Mouse (Mus musculus): ENCODE results near the gene Spg11.
"Not testable (repeated sequence)": the region's sequence is repeated elsewhere in the genome, so short reads cannot be mapped to it uniquely, and the experiment has no call there.

Gene Spg11

DNA sequence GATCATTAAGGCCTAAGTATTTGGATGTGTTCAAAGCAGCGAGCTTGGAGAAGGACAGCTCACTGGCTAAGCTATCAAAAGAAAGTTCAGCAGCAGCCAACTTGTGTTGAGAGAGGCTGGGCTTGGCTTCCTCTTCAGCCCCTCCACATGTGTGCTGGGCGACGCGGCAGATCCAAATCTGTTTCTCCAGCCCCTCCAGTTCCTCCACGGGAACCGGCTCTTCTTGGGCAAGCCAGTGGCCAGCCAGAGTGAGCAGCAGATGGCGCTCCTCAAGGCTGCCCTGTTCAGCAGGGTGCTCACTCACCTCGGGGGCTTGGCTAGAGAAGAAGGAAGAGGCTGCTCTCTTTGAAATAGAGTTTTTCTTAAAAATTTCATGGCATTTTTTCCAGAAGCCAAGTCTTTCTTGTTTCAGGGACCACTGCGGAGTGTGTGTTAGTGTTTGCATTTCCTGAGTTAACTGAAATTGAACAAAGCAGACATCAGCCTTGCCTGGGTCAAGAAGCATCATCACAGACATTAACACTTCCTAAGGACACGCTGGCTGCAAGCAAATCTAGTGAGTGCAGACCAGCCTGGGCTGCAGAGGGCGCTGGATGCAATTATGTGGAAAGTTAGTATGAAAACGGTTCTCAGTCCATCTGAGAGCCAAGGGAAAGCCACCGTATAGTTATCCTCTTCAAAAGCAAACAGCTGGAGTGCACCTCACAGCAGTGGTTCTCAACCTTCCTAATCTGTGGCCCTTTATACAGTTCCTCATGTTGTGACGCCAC, 52.8 kb downstream of the Spg11 start:
- DNase-seq (ENCODE audit: low spot score) = no peak

DNA sequence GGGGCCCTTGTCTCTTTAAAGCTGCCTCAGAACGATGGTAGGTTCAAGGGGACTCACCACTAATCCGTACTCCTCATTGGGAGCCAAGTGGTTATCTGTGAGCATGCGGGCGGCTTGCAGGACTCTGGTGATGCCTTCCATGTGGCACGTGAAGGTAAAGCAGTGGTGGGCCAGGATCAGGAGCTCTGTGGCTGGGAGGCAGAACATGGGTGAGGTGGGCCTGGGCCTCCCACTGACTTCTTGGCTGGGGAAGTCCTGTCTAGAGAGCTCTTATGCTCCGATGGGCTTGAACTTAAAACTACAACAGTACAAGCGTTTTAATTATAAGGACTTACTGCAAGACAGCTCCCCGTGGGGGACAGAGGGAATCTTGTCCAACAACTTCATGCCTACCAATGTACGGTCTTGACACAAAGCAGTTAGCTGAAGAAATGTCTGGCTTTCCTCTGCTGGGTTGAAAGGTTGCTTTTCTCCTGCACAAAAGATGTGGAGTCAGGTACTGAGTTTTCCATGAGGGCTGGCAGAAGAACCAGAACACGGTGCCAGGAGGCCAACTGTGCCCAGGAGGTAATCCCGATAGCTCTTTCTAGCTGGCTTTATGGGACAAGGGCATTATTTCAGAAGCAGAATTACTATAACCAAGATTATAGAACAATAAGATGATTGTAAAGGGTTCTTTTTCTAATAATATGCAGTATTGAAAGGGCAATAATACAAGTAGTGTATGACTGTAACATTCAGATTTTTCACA, 58.6 kb downstream of the Spg11 start:
- DNase-seq (ENCODE audit: low spot score) = no peak

DNA sequence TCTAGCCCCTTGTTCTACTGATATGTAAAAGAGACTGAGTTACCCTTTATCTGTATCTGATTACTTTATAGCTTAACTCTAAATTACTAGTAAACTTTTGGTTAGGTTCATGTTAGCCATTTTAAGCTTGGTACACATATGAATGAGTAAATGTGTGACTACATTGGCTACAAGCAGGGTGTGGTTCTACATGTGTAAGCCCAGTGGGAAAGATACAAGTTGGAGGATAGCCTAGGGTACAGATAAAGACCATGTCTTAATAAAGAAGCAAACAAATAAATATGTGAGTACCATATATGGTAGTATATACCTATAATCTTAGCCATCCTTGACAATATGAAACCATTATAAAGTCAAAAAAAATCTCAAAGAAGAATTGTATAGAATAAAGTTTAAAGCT, 74.3 kb downstream of the Spg11 start:
- DNase-seq (ENCODE audit: low spot score) = no peak

DNA sequence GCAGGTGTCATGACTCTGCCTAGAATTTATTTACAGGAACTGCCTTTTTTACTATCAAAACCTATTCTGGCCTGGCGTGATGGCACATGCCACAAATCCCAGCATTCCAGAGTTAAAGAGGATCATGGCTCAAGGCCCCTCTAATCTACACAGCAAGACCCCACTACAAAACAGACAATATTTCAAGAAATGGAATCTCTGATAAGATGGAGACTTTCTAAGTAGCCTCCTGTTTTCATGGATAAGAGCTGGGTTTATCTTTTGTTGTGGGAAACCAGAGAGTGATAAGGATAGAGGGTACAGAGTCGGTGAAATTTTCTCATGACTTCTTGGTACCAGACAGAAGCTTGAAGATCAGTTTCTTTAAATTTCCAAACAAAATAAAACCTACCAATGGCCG, 82.1 kb downstream of the Spg11 start:
- no peak for DNase-seq (ENCODE audit: low spot score)

DNA sequence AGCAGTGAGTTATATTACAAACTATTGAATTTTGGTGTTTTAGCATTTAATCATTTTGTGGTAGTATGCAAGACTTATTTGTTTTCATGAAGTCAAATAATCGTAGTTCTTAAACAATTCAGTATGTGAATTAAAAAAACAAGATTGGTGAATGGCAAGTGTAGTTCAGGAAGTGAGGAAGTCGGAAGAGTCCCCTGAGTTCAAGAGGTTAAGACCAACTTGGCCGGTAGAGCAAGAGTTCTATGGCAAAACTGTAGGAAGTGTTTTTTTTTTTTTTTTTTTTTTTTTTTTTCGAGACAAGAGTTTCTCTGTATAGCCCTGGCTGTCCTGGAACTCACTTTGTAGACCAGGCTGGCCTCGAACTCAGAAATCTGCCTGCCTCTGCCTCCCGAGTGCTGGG, 86.2 kb downstream of the Spg11 start:
- no peak for DNase-seq (ENCODE audit: low spot score)

DNA sequence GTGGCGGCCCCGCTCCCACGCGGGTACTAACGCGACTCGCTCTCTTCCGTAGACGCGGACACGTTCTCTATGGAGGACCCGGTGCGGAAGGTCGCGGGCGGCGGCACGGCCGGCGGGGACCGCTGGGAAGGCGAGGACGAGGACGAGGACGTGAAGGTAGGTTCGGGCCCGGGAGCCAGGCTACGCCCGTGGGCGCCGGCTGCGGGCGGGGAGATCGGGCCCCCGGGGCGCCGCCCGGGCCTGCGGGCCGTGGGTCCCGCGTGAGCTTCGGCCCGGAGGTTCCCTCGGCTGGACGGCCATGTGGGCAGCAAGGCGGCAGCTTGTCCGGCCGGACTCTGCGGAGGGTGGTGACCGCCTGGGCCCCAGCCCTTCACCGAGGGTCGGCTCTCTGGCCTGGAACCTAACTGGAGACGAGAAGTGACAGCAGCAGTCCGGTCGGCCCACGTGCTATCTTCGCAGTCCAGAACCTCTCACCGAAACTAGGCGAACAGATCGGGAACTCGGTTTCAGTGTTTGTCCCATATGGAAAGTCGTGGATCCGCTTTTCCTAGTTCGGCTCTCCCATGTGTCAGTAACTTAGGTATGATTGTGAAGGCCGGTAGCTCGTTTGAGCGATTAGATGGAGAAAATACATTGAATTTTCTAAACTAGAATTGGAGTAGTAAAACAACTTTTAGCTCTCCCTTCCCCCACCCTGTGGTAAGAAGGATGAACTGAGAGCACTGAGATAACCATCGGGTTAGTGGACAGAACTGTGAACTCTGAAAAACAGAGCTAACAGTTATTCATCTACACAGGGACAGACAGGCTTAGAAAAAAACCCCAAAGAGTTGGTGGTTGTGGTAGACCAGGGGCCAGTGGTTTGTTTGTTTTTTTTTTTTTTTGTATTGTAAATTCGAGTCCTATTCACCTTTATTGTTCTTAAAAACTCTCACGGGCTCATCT, 89.2 kb downstream of the Spg11 start:
- DNase-seq (ENCODE audit: low spot score) = no peak

DNA sequence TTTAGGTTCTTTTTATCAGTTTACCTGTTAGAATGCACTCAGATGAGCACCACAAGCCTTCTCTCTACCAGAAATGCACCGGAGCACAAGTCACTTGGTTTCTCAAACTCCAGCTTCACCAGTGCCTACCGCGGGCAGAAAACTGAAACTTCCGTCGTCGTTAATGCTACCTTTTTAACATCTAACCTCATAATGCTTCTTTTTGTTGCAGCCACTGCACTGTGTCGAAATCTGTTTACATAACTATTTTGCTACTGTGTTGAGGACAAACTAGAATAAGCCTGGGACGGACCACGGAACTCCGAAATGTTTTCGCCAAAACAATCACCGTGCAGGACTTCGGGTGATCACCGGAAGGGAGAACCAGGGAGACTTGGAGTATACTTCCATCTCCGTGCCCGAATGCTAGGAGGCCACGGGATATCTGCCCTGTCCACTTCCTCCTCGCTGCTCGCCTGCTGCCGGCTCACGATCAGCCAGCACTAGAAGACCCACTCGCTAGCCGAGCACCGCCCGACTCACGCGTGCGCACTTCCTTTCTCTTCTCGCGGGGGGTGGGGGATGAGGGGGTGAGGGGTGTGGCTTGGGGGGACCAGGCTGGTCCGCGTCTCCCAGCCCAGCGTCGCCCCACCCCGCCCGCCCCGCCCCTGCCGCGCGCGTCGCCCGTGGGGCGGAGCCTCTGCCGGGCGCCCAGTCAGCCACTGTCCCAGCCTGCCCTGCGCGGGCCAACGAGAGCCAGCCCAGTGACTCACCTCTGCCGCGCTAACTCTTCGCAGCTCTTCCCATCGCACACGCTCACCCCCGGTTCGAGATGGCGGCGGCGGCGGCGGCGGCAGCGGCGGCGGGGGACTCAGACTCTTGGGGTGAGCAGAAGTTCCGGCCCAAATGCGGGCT, 90.1 kb downstream of the Spg11 start, which contains the start of gene Eif3j1:
TSS of gene Eif3j1 (plus strand) at position 685 of the 894 bp plus-strand sequence.
- peak; percentile 60 for DNase-seq (ENCODE audit: low spot score)

DNA sequence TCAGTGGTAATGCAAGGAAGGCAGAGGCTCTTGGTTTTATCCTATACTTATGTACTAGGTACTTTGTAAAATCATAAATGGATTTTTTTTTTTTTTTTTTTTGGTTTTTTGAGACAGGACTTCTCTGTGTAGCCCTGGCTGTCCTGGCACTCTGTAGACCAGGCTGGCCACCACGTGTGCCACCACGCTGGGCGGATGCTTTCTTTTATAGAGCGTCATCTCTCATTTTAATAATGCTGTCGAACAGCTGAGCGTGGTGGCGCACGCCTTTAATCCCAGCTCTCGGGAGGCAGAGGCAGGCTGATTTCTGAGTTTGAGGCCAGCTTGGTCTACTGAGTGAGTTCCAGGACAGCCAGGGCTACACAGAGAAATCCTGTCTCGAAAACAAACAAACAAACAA, 91.1 kb downstream of the Spg11 start:
- DNase-seq (ENCODE audit: low spot score) = not testable (repeated sequence)

DNA sequence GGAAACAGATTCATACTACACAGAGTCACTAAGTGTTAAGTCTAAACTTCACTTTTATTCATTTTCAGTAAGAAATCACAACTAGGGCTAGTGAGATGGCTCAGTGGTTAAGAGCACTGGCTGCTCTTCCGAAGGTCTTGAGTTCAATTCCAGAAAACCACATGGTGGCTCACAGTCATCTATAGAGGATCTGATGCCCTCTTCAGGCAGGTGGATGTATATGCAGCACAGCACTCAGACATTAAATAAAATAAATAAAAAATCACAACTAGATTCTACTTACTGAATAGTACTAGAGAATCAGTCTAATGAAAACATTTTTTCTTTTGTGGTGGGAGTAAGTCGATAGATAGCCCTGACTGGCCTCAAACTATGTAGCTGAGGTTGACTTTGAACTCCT, 95.9 kb downstream of the Spg11 start:
- no peak for DNase-seq (ENCODE audit: low spot score)

DNA sequence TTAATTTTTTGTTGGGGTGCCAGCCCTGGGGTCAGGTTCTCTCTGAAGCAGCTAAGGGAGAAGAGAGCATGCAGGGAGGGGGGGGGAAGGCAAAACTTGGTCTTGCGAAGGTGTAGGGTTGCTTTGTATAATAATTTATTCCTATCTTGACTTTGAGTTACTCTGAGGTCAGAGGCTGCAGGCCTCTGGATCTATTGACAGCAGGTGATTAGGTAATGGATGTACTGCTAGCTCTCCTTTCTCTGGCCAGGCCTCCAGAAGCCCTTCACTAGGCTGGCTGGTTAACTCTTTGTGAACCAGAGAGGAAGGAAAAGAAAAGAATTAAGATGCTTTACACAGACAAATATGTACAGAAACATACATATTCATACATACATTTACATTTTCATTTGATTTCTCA, 99.5 kb downstream of the Spg11 start:
- DNase-seq (ENCODE audit: low spot score) = no peak

DNA sequence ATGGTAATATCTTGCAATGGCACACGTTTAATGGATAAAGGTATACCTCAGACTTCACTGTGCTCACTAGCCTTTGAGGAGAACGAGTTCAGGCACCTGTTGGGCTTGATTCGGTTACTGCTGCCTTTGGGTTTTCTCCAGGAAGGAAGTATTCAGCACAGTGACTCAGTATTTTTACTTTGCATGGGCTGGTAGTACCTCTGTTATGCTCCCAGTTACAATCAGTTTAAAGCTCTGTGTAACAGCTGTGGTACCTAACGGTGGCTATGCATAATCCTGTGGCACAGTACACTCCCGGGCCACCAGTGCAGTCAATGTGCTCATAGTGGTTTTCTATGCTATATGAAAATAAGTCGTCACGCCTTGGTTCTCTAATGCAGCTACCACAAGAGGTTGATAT, 106.7 kb downstream of the Spg11 start:
- DNase-seq (ENCODE audit: low spot score) = no peak

DNA sequence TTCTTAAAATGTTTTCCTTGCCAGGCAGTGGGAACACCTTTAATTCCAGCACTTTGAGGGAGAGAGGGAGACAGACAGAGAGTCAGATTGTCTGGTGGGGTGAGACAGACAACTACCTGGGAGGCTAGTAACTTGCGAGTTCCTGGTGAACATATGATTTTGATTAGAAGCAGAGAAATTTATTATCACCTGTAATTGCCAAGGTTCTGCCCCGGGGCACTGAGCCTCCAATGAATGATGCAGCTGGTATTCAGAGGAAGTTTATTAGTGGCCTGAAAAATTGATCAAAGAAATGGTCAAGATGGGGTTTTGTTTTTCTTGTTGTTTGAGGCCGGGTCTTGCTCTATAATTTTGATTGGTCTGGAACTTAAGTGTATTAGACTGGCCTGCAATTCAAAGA, 109.4 kb downstream of the Spg11 start:
- DNase-seq (ENCODE audit: low spot score) = no peak
